Mouse (Mus musculus): ENCODE data around the gene Ablim1. TPM values are rescaled to one million over a fixed set of nuclear protein-coding genes. Genes with fewer than 3 reads are reported as not detected.

The Ablim1 gene
- 40.5 and 41.2 TPM in 2 replicates for polyA plus RNA-seq (2015; fragmentation: Nextera tagmentation; extraction: Ambion mirVana)

GRCm38 (mm10) chr19:57314346-57315012, at the start of gene Ablim1:
Gene Ablim1 (minus strand): TSS chr19:57314919.
- WGBS: 1% methylated on average over 51 of the region's 52 CpGs
- no peaks in the 10 kb centered on the region for H3K27me3 ChIP-seq (ENCODE audit: insufficient read depth, low read length)
- no peaks in the 10 kb centered on the region for H3K4me1 ChIP-seq (replicated peaks; ENCODE audit: insufficient read depth, low read length)
- H3K4me2 ChIP-seq (ENCODE audit: low read length): peak within 1 kb of the TSS; percentile 92
- DNase-seq (ENCODE audit: low spot score) (peak; percentile 40), ATAC-seq (replicated peaks; ENCODE audit: low FRiP score, low read depth) (peak; percentile 86)
- no peaks in the 10 kb centered on the region for H3K36me3 ChIP-seq (ENCODE audit: insufficient read depth, low read length)
- H3K9ac ChIP-seq (ENCODE audit: low read depth, low read length): peak within 1 kb of the TSS; percentile 67
- no peaks in the 10 kb centered on the region for H3K9me3 ChIP-seq (replicated peaks; ENCODE audit: low read length)
- TF ChIP-seq CTCF (IDR thresholded peaks at IDR 0.05; ENCODE audit: low read depth): no peak
- peak within 1 kb of the TSS; percentile 78 for H3K27ac ChIP-seq
- H3K4me3 ChIP-seq (replicated peaks; ENCODE audit: low read depth, low read length): peak within 1 kb of the TSS; percentile 51

- Histone ChIP-seq H3K4me3 (replicated peaks; ENCODE audit: low read depth, low read length) (no peak overlapping the region), H3K9ac (ENCODE audit: low read depth, low read length) (no peak overlapping the region), H3K27me3 (ENCODE audit: insufficient read depth, low read length) (no peaks in the 10 kb centered on the region), H3K4me2 (ENCODE audit: low read length) (peak overlapping the region; percentile 66), H3K36me3 (ENCODE audit: insufficient read depth, low read length) (0 out of 2 replicates have a peak, but pooled peaks cover 3% of the 10 kb centered on the region), H3K27ac (no peak overlapping the region), H3K4me1 (replicated peaks; ENCODE audit: insufficient read depth, low read length) (peaks cover 32% of the 10 kb centered on the region), H3K9me3 (replicated peaks; ENCODE audit: low read length) (no peaks in the 10 kb centered on the region)
- WGBS: 89% methylated on average over 7 of the region's 7 CpGs
- ATAC-seq (replicated peaks; ENCODE audit: low FRiP score, low read depth) (no peak), DNase-seq (ENCODE audit: low spot score) (no peak)
- TF ChIP-seq CTCF (IDR thresholded peaks at IDR 0.05; ENCODE audit: low read depth): no peak
Measured at GRCm38 (mm10) chr19:57363538-57363937, 48.8 kb upstream of the Ablim1 start.

- Histone ChIP-seq H3K36me3 (ENCODE audit: insufficient read depth, low read length) (no peaks in the 10 kb centered on the region), H3K9me3 (replicated peaks; ENCODE audit: low read length) (no peaks in the 10 kb centered on the region), H3K4me1 (replicated peaks; ENCODE audit: insufficient read depth, low read length) (peaks cover 33% of the 10 kb centered on the region), H3K9ac (ENCODE audit: low read depth, low read length) (peak overlapping the region; percentile 41), H3K27me3 (ENCODE audit: insufficient read depth, low read length) (no peaks in the 10 kb centered on the region), H3K4me2 (ENCODE audit: low read length) (peak overlapping the region; percentile 66), H3K4me3 (replicated peaks; ENCODE audit: low read depth, low read length) (peak overlapping the region; percentile 99; the same call in 1 of the 2 replicates), H3K27ac (peak overlapping the region; percentile 32; the same call in 1 of the 2 replicates)
- ATAC-seq (replicated peaks; ENCODE audit: low FRiP score, low read depth) (no peak), DNase-seq (ENCODE audit: low spot score) (no peak)
- TF ChIP-seq CTCF (IDR thresholded peaks at IDR 0.05; ENCODE audit: low read depth): no peak
- WGBS: 17% methylated on average over 7 of the region's 7 CpGs
Measured at GRCm38 (mm10) chr19:57363076-57363475, 48.4 kb upstream of the Ablim1 start.

GRCm38 (mm10) chr19:57362586-57362985, 47.9 kb upstream of the Ablim1 start:
- H3K27me3 ChIP-seq (ENCODE audit: insufficient read depth, low read length): no peaks in the 10 kb centered on the region
- H3K9ac ChIP-seq (ENCODE audit: low read depth, low read length): peak overlapping the region; percentile 41; the same call in 1 of the 2 replicates
- peaks cover 32% of the 10 kb centered on the region for H3K4me1 ChIP-seq (replicated peaks; ENCODE audit: insufficient read depth, low read length)
- peak overlapping the region; percentile 32; the same call in 1 of the 2 replicates for H3K27ac ChIP-seq
- DNase-seq (ENCODE audit: low spot score) (no peak), ATAC-seq (replicated peaks; ENCODE audit: low FRiP score, low read depth) (no peak)
- no peaks in the 10 kb centered on the region for H3K9me3 ChIP-seq (replicated peaks; ENCODE audit: low read length)
- no peak for TF ChIP-seq CTCF (IDR thresholded peaks at IDR 0.05; ENCODE audit: low read depth)
- H3K36me3 ChIP-seq (ENCODE audit: insufficient read depth, low read length): no peaks in the 10 kb centered on the region
- H3K4me3 ChIP-seq (replicated peaks; ENCODE audit: low read depth, low read length): peak overlapping the region; percentile 99
- WGBS: 19% methylated on average over 5 of the region's 5 CpGs
- H3K4me2 ChIP-seq (ENCODE audit: low read length): peak overlapping the region; percentile 66

- peak overlapping the region; percentile 100 for H3K9ac ChIP-seq (ENCODE audit: low read depth, low read length)
- no peak for DNase-seq (ENCODE audit: low spot score)
- H3K4me1 ChIP-seq (replicated peaks; ENCODE audit: insufficient read depth, low read length): peaks cover 27% of the 10 kb centered on the region
- ATAC-seq (replicated peaks; ENCODE audit: low FRiP score, low read depth): no peak
- H3K27ac ChIP-seq: peak overlapping the region; percentile 98
- H3K27me3 ChIP-seq (ENCODE audit: insufficient read depth, low read length): no peaks in the 10 kb centered on the region
- peak overlapping the region; percentile 66 for H3K4me2 ChIP-seq (ENCODE audit: low read length)
- H3K9me3 ChIP-seq (replicated peaks; ENCODE audit: low read length): no peaks in the 10 kb centered on the region
- WGBS: 7% methylated on average over 3 of the region's 3 CpGs
- no peak for TF ChIP-seq CTCF (IDR thresholded peaks at IDR 0.05; ENCODE audit: low read depth)
- H3K36me3 ChIP-seq (ENCODE audit: insufficient read depth, low read length): no peaks in the 10 kb centered on the region
- H3K4me3 ChIP-seq (replicated peaks; ENCODE audit: low read depth, low read length): peak overlapping the region; percentile 99
Measured at GRCm38 (mm10) chr19:57361939-57362307, 47.2 kb upstream of the Ablim1 start.

GRCm38 (mm10) chr19:57361131-57361938, 46.6 kb upstream of the Ablim1 start:
- Histone ChIP-seq H3K9ac (ENCODE audit: low read depth, low read length) (peak overlapping the region; percentile 100), H3K9me3 (replicated peaks; ENCODE audit: low read length) (no peaks in the 10 kb centered on the region), H3K27ac (peak overlapping the region; percentile 98), H3K4me1 (replicated peaks; ENCODE audit: insufficient read depth, low read length) (peaks cover 27% of the 10 kb centered on the region), H3K36me3 (ENCODE audit: insufficient read depth, low read length) (no peaks in the 10 kb centered on the region), H3K4me2 (ENCODE audit: low read length) (peak overlapping the region; percentile 66), H3K4me3 (replicated peaks; ENCODE audit: low read depth, low read length) (peak overlapping the region; percentile 99), H3K27me3 (ENCODE audit: insufficient read depth, low read length) (no peaks in the 10 kb centered on the region)
- peak; percentile 76 for DNase-seq (ENCODE audit: low spot score)
- WGBS: 0% methylated on average over 73 of the region's 78 CpGs
- peak; percentile 42 for ATAC-seq (replicated peaks; ENCODE audit: low FRiP score, low read depth)
- TF ChIP-seq CTCF (IDR thresholded peaks at IDR 0.05; ENCODE audit: low read depth): 0 out of 2 replicates have a peak, but pooled peaks have one; percentile 1
